Mouse (Mus musculus): ENCODE data around the gene Spaca9.

Gene Spaca9

GRCm38 (mm10) chr2:28662891-28663290 lies 36.6 kb downstream of the Spaca9 start:
- DNase-seq: no peak

- DNase-seq: no peak
Observed at GRCm38 (mm10) chr2:28656216-28656615, 43.3 kb downstream of the Spaca9 start.

- peak; percentile 51 for DNase-seq
Observed at GRCm38 (mm10) chr2:28654295-28654694, 45.2 kb downstream of the Spaca9 start.

- DNase-seq: no peak
Observed at GRCm38 (mm10) chr2:28653351-28653750, 46.2 kb downstream of the Spaca9 start.

GRCm38 (mm10) chr2:28650526-28650925 lies 49.0 kb downstream of the Spaca9 start:
- DNase-seq: no peak

- DNase-seq: no peak
Observed at GRCm38 (mm10) chr2:28643081-28643480, 56.4 kb downstream of the Spaca9 start.
